Mouse (Mus musculus): ENCODE measurements around the gene B3gnt7. TPM values are rescaled to one million over a fixed set of nuclear protein-coding genes. Genes with fewer than 3 reads are reported as not detected.

B3gnt7 gene
- under 1 TPM; 0.22 to 0.24 TPM for total RNA-seq (2023)

GRCm38 (mm10) chr1:86302532-86302931 lies at the start of gene B3gnt7:
TSS of gene B3gnt7 (plus strand) at chr1:86302832.

Other genes with a start within 250 kb of the B3gnt7 start
- 10 to 100 TPM; 43.0 to 46.7 TPM for gene Psmd1, start 238.4 kb upstream of the B3gnt7 start, total RNA-seq (2023)
- not detected for gene Htr2b, start 190.9 kb upstream of the B3gnt7 start, total RNA-seq (2023)
- not detected for gene Gm21972, start 169.2 kb upstream of the B3gnt7 start, total RNA-seq (2023)
- gene Armc9, start 148.1 kb upstream of the B3gnt7 start, total RNA-seq (2023), result 1 to 10 TPM; 1.9 to 4.1 TPM
- gene Ncl, start 56.6 kb downstream of the B3gnt7 start, total RNA-seq (2023), result 100 to 1,000 TPM; 153 to 159 TPM
- gene Nmur1, start 123.4 kb downstream of the B3gnt7 start, total RNA-seq (2023), result not detected
- not detected for gene Tex44, start 123.5 kb downstream of the B3gnt7 start, total RNA-seq (2023)
- gene Ptma, start 223.9 kb downstream of the B3gnt7 start, total RNA-seq (2023), result 1,000 to 10,000 TPM; 1,058 to 1,193 TPM